Mouse (Mus musculus): ENCODE results near the gene Gse1. TPM values are rescaled to one million over a fixed set of nuclear protein-coding genes. Genes with fewer than 3 reads are reported as not detected.

Gene Gse1
- total RNA-seq, 1 experiment from 2014 or later: 28.5 TPM

DNA sequence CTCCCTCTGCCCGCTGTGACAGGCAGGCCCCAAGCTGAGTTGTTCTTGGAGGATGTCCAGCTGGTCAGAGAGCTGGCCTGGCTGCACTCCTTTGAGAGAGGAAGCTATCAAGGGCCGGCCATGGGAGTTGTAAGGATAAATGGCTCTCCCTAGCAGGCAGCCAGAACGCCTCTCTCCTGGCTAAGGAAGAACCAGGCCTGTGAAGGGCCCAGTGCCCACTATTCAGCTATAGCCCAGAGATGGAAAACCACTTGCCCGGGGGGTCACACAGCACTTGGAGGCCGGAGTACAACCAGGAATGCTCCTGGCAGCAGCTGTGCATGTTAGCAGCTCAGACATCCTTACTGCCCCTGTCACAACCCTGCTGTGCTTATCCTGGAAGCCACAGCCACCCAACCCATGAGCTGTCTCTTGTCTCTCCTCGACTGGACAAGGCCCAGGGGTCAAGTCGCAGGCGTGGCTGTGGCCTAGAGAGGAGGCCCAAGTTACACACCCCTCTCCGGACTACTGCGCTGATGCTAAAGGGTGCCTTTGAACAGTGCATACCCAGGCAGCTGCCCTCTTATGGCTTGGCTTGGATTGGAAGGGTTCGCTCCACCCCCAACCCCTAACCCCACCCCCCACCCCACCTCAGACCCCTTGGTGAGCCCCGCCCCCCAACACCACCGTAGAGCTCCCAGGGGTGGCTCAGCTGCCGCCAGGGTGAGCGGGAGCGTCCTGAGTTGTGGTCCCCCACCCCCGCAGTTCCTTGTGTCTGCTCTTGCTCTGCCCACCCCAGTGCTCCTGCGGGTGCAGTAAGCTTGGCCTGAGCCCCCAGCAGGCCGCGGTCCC, 276.2 kb downstream of the Gse1 start:
- ATAC-seq (ENCODE audit: extremely low read depth, insufficient number of reproducible peaks, low FRiP score, poor library complexity, severe bottlenecking): no peak

DNA sequence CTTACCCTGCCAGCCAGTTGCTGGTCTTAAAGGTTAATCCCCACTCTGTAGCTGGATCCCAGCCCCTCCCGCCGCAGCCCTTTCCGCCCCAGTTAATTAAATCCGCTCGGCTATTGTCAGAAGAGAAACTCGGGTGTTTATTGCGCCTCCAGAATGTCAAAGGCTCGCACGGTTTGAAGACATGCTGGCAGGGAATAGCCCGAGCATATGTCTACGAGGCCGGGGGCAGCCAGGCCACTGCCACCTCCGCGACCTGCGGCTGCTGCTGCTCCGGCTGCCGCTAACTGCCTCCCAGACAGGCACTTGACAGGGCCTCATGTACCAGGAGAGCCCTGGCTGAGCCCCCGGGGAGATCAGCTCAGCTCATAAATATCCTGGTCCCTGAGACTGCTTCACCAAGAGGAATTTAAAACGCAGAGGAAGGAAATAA, 276.8 kb downstream of the Gse1 start:
- ATAC-seq (ENCODE audit: extremely low read depth, insufficient number of reproducible peaks, low FRiP score, poor library complexity, severe bottlenecking): no peak

DNA sequence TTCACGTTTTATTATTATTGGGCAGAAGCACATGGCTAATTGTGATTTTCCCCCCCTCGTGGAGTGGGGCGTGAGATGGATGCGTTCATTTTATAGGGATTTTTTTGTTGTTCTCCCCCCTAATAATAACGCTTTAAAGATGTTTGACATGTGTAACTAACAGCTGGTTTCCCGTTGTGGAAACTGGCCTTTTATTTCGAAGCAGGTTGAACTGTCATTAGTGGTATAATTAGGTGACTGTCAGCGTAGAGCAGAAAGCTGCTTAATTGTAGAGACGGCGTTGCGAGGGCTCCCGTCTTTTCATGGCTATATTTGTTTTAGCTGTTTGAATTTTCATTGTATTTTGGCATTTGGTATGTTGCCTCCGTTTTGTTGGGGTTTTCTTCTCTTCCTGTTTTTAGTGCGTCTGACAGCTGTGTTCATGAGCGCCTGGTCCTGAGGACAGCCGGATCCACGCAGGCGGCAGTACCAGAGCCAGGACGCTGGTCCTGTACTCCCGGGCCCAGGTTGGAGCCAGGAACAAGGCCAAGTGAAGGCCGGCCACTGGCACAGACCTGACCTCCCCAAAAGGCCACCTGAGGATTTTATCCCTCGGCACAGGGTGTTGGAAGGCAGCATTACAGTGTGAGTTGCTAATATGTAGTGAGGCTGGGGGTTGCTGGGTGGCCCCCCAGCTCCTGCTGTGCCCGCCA, 277.5 kb downstream of the Gse1 start:
- ATAC-seq (ENCODE audit: extremely low read depth, insufficient number of reproducible peaks, low FRiP score, poor library complexity, severe bottlenecking): no peak

DNA sequence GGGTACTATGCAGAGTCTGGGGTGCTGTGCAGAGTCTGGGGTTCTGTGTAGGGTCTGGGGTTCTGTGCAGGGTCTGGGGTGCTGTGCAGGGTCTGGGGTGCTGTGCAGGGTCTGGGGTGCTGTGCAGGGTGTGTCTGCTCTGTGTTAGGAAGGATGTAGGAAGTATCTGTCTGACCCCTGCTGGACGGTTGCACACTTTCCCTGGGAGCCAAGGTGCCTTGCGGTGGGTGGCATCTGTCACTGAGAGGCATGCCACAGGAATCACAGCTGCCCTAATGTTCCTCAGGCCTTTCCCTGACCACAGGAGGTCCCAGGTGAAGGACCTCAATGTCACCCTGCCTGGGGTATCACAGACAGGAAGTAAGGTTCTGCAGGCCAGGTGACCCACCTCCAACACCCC, 278.3 kb downstream of the Gse1 start:
- ATAC-seq (ENCODE audit: extremely low read depth, insufficient number of reproducible peaks, low FRiP score, poor library complexity, severe bottlenecking): no peak

DNA sequence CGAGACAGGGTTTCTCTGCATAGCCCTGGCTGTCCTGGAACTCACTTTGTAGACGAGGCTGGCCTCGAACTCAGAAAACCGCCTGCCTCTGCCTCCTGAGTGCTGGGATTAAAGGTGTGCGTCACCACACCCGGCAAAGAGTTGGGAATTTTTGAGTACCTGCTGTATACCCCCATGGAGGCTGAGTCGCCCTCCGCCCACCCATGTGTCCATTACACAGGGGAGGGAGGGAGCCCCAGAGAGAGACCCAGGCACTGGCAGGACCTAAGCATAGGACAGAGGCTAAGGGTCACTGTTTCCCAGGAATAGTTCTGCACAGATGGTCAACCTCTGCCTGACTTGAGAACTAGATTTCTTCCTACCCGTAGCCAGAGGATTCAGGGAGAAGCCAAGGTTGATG, 279.0 kb downstream of the Gse1 start:
- ATAC-seq (ENCODE audit: extremely low read depth, insufficient number of reproducible peaks, low FRiP score, poor library complexity, severe bottlenecking): no peak

DNA sequence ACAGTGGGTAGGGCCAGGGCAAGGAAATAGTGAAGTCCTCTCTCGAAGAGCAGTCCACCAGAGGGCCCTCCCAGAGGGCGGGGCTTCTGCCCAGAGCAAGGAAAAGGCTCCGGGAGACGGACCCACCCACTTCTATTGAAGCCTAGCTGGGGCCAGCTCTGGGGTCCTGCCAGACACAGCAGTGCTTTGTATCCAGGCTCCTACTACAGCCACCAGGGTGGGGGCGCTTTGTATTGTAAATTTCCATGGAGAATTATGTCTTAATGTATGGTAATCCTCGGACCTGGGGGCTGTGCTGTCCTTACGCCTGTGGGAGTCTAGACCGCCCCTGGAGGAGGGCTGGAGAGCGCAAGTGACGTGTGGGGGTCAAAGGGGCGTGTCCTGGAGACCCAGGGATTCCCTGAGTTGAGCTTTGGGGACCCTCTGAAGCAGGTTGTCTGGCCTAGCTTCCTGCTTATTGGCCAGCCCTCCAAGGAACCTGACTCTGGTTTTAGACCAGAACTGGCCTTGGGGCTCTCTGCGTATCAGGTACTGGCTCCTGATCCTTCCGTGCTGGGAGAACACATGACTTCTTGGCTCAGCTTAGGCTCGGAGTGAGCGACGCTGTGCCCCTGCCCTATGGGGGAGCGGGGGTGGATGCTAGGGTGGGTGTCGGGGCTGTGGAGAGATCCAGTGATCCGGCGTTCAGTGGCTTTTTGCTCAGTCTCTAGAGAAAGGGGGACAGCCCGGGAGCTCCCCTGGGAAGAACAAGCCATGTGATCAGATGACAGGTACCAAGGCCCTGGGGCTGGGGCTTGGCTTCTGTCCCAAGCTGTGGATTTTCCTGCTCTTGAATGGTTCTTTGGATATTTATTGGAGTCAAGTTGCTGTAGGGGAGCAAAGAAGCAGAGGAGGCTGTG, 281.1 kb downstream of the Gse1 start:
- no peak for ATAC-seq (ENCODE audit: extremely low read depth, insufficient number of reproducible peaks, low FRiP score, poor library complexity, severe bottlenecking)

DNA sequence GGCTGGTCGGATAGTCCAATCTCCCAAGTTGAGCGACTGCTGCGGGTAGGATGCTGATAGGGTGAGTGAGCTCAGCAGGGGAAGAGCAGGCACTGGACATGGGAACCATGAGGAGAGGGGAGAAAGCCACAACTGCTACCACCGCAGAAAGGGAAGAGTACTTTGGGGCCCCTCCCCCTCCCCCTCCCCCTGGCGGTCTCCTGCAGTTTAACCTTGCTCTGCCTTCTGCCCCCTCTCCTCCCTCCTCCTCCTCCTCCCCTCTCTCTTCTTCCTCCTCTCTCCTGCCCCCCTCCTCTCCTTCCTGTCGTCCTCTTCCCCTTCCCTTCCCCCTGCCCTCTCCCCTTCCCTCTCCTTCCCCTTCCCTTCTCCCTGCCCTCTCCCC, 281.8 kb downstream of the Gse1 start:
- ATAC-seq (ENCODE audit: extremely low read depth, insufficient number of reproducible peaks, low FRiP score, poor library complexity, severe bottlenecking): no peak

DNA sequence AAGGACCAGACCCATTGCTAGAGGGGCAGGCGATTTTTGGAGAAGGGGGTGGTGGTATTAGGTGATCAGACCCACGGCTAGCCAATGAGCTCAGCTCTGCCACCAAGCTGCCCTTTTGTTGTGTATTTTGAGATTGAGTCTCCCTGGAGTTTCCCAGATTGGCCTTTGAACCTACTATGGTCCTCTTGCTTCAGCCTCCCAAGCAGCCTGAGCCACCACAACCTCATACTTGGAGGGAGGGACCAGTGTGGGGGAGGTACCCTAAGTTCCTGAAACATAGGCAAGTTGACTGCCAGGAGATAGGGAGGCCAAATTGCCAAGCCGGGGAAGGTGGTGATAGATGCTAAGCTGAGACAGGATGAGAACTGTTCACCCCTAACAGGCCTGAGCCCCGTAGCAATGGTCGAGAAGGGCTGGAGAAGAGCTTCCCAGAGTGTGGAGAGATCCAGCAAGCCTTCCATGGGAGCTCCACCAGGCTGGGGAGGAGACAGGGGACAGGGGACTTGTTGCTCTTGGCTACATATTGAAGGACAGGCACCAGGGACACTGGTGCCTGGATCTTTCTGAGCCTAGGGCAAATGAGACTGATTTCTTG, 282.7 kb downstream of the Gse1 start:
- ATAC-seq (ENCODE audit: extremely low read depth, insufficient number of reproducible peaks, low FRiP score, poor library complexity, severe bottlenecking): no peak

DNA sequence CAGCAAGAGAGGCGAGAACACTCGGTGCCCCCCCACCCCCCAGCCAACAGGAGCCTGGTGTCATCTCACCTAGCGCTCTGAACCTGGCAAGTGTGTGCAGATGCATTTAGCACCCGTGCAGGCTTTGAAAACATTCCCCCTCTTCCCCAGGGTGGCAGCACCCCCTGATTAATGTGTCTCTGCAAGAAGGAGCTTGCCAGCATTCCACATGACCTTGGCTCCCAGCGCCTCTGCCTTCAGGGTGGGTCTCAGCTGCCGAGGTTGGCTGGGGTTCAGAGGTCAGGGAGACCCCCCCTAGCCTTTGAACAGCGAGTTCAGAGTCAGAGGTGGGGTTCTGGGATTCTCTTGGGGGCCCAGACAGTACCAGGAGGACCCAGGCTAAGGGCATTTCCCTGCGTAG, 283.5 kb downstream of the Gse1 start:
- ATAC-seq (ENCODE audit: extremely low read depth, insufficient number of reproducible peaks, low FRiP score, poor library complexity, severe bottlenecking): no peak

DNA sequence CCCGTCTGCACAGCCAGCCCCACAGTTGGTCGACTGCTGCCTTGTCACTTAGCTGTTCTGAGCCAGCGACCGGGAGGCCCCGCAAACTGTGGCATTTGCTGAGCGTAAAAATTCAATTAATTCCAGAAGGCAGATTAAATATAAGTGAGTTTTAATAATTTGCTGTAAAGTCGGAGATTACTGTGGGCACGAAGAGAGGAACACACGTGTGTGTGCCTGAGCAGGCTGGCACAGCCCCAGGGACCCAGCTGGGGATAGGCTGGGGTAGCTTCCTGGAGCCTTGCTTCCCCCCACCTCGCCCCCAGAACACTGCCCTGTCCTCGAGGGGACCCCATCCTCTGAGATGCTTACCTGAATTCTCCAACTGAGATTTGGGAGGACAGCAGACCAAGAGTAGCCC, 284.1 kb downstream of the Gse1 start:
- no peak for ATAC-seq (ENCODE audit: extremely low read depth, insufficient number of reproducible peaks, low FRiP score, poor library complexity, severe bottlenecking)

DNA sequence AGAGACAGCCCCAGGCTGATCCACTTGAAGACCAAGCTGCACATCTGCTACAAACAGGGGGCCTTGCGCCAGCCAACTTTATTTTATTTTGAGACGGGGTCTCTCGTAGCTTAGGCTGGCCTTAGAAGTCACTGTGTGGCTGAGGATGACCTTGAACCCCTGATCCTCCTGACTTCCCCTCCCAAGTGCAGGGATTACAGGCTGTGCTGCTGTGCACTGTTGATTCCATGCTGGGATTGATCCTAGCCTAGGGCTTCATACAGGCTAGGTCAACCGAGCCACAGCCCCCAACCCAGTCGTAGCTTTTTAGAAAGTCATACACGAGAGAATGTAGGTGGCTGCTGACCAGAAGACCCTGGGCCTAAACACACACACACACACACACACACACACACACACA, 284.9 kb downstream of the Gse1 start:
- no peak for ATAC-seq (ENCODE audit: extremely low read depth, insufficient number of reproducible peaks, low FRiP score, poor library complexity, severe bottlenecking)

DNA sequence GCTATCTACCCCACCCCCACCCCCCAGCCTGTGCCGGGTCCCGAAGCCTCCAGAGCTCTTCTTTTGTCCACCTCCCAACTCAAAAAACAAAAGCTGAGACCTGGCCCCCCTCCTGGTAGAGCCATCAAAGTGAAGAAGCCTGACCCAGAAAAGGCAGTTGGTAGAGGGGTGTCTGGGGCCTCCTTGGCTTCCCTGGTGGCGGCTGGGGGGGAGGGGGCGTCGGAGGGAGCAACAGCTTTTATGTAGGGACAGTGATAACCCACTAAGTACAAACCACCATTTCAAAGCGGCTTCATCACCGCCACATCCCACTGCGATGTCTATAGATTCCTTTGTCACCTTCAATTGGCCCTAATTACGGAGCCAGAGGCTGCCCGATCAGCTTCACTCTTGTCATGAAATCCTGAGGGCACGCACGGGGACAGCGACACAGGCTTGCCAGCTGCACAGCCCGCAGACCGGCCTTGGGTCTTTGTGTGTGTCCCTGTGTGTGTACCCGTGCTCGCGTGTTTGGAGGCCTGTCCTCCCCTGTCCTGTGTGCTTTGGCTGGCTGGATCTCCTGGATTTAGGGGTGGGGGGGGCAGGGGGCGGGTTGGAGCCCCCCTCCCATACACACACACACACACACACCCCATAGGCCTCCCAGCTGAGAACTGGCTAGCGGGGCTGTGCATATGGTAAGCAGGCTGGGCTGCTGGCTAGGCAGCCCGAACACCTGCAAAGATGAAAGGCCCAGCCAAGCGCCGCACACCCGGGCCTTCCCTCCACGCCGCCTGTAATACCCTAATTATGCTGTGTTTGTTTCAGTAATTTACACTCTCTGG, 285.6 kb downstream of the Gse1 start:
- ATAC-seq (ENCODE audit: extremely low read depth, insufficient number of reproducible peaks, low FRiP score, poor library complexity, severe bottlenecking): no peak

DNA sequence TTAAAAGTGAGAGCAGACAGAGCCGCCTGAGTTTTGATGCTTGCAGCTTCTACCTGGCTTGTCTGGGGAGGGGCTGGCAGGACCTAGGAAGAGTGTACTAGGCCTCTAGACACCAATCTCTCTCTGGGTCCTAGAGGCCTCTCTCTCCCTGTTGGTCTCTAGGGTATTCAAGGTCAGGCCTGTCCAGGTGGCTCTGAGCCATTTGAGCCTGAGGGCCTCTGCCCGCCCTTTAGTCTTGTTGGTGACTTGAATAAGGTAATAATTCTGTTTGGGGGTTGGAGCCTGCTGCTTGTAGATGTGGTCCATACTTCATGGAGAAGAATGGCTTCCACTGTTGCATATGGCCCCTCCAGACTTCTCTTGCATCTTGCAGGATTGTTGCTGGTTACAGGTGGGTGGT, 287.0 kb downstream of the Gse1 start:
- ATAC-seq (ENCODE audit: extremely low read depth, insufficient number of reproducible peaks, low FRiP score, poor library complexity, severe bottlenecking): no peak

DNA sequence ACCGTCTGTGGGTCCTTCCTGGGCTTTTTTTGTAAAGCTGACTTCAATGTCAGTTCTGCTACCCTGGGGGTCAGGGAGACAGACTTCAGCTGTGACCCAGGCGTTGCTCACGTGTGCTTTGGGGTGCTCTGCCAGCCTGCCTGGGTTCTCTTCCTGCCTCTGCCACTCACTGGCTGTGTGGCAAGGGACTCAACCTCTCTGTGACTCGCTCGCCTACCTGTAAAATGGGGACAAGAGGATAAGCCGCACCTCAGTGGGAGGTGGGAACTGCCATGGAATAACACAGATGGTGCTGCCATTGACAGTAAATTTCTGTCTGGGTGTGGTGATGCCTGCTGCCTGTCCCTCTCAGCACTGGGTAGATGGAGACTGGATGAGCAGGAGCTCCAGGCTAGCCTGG, 287.4 kb downstream of the Gse1 start:
- no peak for ATAC-seq (ENCODE audit: extremely low read depth, insufficient number of reproducible peaks, low FRiP score, poor library complexity, severe bottlenecking)

DNA sequence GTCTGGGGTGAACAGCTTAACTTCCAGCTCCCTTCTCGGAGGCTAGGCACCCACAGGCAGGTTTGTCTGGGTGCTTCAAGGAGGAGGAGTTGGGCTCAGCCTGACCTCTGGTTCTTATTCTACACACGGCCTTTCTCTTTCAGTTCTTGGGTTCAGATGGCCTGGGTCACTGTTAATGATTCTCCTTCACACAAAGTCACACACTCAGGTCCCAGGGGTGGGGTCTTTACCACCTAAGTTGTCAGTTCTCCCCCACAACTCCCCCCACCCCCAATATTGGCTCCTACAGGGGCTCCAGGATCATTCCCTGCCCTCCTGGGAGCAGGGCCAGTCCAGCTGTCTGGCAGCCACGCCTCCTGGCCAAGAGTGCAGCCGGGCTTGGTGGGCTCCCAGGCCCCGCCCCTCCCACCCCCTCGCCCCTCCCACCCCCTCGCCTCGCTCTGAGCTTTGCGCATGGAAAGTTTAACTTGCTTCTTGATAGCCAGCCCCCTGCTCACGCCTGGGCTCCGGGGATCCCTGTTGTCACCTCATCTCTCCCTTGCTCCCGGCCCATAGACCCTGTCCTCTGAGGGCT, 288.0 kb downstream of the Gse1 start:
- no peak for ATAC-seq (ENCODE audit: extremely low read depth, insufficient number of reproducible peaks, low FRiP score, poor library complexity, severe bottlenecking)

DNA sequence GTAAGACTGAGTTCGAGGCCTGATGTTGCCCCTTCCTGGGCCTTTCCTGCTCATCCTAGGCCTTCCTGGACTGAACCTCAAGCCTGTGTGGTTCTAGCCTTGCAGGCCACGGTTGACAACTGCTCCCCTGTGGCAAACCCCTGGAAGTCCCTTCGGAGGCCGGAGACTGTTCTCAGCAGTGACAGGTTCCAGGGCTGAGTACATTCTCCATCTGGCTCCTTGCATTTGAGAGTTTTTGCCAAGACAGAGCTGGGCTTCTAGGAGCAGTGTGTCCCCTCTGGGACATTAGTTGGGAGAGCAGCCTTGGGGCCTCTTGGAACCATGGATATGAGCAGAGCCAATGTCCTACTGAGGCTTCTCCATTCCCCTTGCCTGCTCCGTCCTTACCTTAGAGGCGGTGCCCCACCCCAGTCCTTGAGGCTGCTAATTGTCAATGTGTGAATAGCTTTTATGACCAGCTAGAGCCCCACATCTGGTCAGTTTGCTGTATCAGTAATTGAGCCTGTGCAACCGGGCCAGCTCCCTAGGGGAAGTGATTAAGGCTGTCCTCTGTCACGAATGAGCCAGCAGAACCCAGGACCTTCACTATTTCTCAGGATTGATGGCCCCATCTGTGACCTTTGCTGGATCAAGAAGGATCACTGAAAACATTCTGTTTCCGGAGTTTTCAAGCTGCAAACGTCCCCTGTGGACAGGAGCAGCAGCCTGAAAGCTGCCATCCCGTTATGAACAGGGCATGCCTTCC, 289.6 kb downstream of the Gse1 start:
- ATAC-seq (ENCODE audit: extremely low read depth, insufficient number of reproducible peaks, low FRiP score, poor library complexity, severe bottlenecking): no peak

DNA sequence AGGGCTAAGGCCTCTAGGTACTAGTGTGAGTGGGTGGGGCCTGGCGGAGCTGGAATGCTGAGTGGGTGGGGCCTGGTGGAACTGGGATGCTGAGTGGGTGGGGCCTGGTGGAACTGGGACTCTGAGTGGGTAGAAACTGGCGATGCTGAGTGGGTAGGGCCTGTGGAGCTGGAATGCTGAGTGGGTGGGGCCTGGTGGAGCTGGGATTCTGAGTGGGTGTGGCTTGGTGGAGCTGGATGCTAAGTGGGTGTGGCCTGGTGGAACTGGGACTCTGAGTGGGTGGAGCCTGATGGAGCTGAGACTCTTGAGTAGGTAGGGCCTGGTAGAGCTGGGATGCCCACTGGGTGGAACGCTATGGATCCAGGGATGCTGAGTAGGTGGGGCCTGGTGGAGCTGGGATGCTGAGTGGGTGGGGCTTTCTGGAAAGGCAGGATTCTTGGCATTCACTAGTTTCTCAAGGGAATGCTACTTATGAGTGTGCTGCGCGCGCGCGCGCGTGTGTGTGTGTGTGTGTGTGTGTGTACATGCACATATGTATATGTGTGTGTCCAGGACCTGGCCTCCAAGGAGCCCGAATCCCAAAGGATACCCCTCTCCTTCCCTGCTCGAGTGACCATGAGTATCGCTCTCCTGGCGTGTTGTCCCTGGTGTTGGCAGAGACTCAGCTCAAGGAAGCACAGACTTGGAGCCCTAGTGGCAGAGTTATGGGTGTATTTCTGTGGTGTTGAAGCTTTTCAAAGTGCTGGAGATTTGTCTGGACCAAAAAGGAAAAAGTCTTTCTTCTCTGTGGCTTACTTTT, 290.7 kb downstream of the Gse1 start:
- ATAC-seq (ENCODE audit: extremely low read depth, insufficient number of reproducible peaks, low FRiP score, poor library complexity, severe bottlenecking): no peak

Data from neutrophil, adult 5-6 weeks (primary cell).